Comparison of ENCODE assay signal across 8 mouse cellular contexts in the genomic region with DNA sequence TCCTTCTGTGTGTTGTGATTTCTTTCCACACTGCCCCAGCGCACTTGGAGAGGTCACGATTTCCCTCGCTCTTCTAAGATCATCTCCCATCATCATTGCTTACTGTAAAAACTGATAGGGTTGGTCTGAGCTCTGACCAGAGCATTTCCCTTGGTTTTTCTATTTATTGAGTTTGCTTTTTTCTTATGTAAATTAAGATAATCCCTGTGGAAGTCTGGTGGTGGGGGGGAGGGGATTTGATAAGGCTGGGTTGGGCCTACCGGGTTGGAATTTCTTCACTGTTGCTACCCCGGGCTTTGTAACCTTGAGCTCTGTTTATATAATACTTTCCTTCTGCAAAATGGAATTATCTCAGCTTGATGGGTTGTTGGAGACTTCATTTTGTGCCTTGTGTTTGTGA. TPM values are rescaled to one million over a fixed set of nuclear protein-coding genes. Genes with fewer than 3 reads are reported as not detected.
A peak's percentile ranks its signal among the peaks of the same experiment; 100 is the strongest.
DNase-seq lines count a peak whose midpoint lies in the region; ATAC-seq and TF ChIP-seq lines count a peak whose summit lies in the region.

No protein-coding gene starts in this region.

- H3K9ac ChIP-seq in heart, postnatal 0 days (replicated peaks; ENCODE audit: low read depth, low read length): no peak overlapping the region
- no peak overlapping the region for H3K9ac ChIP-seq in hindbrain, embryonic 15.5 days
- H3K9ac ChIP-seq in midbrain, embryonic 14.5 days (replicated peaks; ENCODE audit: low read length): peak overlapping the region; percentile 31; the same call in 1 of the 2 replicates

- DNase-seq in heart, postnatal 0 days (ENCODE audit: low spot score): no peak
- no peak for DNase-seq in heart, postnatal 14 days
- DNase-seq in midbrain, embryonic 14.5 days: peak; percentile 54
- no peak for DNase-seq in retina, embryonic 14.5 days (ENCODE audit: low spot score)
- DNase-seq in spleen, adult 18-20 months: no peak
- DNase-seq in gastrocnemius, postnatal 25 days: no peak

- H3K4me2 ChIP-seq in heart, postnatal 0 days (ENCODE audit: low read depth, low read length): peak overlapping the region; percentile 94; the same call in 1 of the 2 replicates
- peak overlapping the region; percentile 80 for H3K4me2 ChIP-seq in hindbrain, embryonic 15.5 days
- H3K4me2 ChIP-seq in midbrain, embryonic 14.5 days (ENCODE audit: low read length): peak overlapping the region; percentile 82

- ATAC-seq in heart, postnatal 0 days (ENCODE audit: insufficient read depth, low read depth): no peak
- ATAC-seq in hindbrain, embryonic 15.5 days (ENCODE audit: low FRiP score, low read depth): no peak
- ATAC-seq in midbrain, embryonic 14.5 days (ENCODE audit: low FRiP score, low TSS enrichment): no peak

- TF ChIP-seq CTCF in heart, postnatal 0 days (IDR thresholded peaks at IDR 0.05; ENCODE audit: low read depth): no peak

- 0 out of 2 replicates have a peak, but pooled peaks cover 4% of the 10 kb centered on the region for H3K36me3 ChIP-seq in heart, postnatal 0 days (replicated peaks; ENCODE audit: control insufficient read depth, insufficient read depth, low read length)
- H3K36me3 ChIP-seq in hindbrain, embryonic 15.5 days: no peaks in the 10 kb centered on the region
- H3K36me3 ChIP-seq in midbrain, embryonic 14.5 days (ENCODE audit: control insufficient read depth, insufficient read depth, low read length): peaks cover 10% of the 10 kb centered on the region; the same call in 1 of the 2 replicates

- H3K27ac ChIP-seq in heart, postnatal 0 days (ENCODE audit: low read depth): peak overlapping the region; percentile 100
- 0 out of 2 replicates have a peak overlapping the region, but pooled peaks have one; percentile 74 for H3K27ac ChIP-seq in brown adipose tissue, adult 24 weeks (replicated peaks; ENCODE audit: low read depth, low read length)
- H3K27ac ChIP-seq in hindbrain, embryonic 15.5 days (replicated peaks): peak overlapping the region; percentile 100; the same call in 1 of the 2 replicates
- H3K27ac ChIP-seq in midbrain, embryonic 14.5 days (replicated peaks; ENCODE audit: low read depth, low read length): peak overlapping the region; percentile 98

- H3K9me3 ChIP-seq in heart, postnatal 0 days (replicated peaks; ENCODE audit: control insufficient read depth, low read length): no peaks in the 10 kb centered on the region
- H3K9me3 ChIP-seq in hindbrain, embryonic 15.5 days: no peaks in the 10 kb centered on the region
- H3K9me3 ChIP-seq in midbrain, embryonic 14.5 days (ENCODE audit: control insufficient read depth, low read length): no peaks in the 10 kb centered on the region

- intact Hi-C loops in heart, postnatal 14 days (cut with DNase I): loop anchor here (2.0 kb wide), 1 partner anchor 61 kb away; no protein-coding TSS in a partner anchor

- H3K27me3 ChIP-seq in heart, postnatal 0 days (ENCODE audit: control insufficient read depth, insufficient read depth, low read length): 0 out of 2 replicates have a peak, but pooled peaks cover 3% of the 10 kb centered on the region
- no peaks in the 10 kb centered on the region for H3K27me3 ChIP-seq in hindbrain, embryonic 15.5 days
- H3K27me3 ChIP-seq in midbrain, embryonic 14.5 days (ENCODE audit: control insufficient read depth, insufficient read depth, low read length): no peaks in the 10 kb centered on the region

- no peak for TF ChIP-seq EP300 in heart, postnatal 0 days (IDR thresholded peaks at IDR 0.05; ENCODE audit: low read depth)

- 34% methylated on average over 5 of the region's 5 CpGs for WGBS in heart, postnatal 0 days
- 25% methylated on average over 5 of the region's 5 CpGs for WGBS in hindbrain, embryonic 15.5 days
- WGBS in midbrain, embryonic 14.5 days: 7% methylated on average over 5 of the region's 5 CpGs

- peaks cover 36% of the 10 kb centered on the region for H3K4me1 ChIP-seq in heart, postnatal 0 days (ENCODE audit: control insufficient read depth, insufficient read depth)
- peaks cover 28% of the 10 kb centered on the region for H3K4me1 ChIP-seq in brown adipose tissue, adult 24 weeks (ENCODE audit: control insufficient read depth, insufficient read depth, insufficient read length, low read length)
- H3K4me1 ChIP-seq in hindbrain, embryonic 15.5 days (replicated peaks): peaks cover 64% of the 10 kb centered on the region
- H3K4me1 ChIP-seq in midbrain, embryonic 14.5 days (ENCODE audit: control insufficient read depth, insufficient read depth, low read length): peaks cover 53% of the 10 kb centered on the region

- no peak overlapping the region for H3K4me3 ChIP-seq in heart, postnatal 0 days (ENCODE audit: low read depth, low read length)
- no peak overlapping the region for H3K4me3 ChIP-seq in brown adipose tissue, adult 24 weeks (ENCODE audit: insufficient read depth, low read depth, low read length)
- H3K4me3 ChIP-seq in hindbrain, embryonic 15.5 days: peak overlapping the region; percentile 66; the same call in 1 of the 2 replicates
- H3K4me3 ChIP-seq in midbrain, embryonic 14.5 days (replicated peaks; ENCODE audit: low read depth, low read length): no peak overlapping the region

RNA-seq across cellular contexts. Expression of gene Irf2bpl, which starts 1.1 kb away (rescaled TPM):
- total RNA-seq in heart, postnatal 0 days (2014; rRNA removed; ENCODE audit: low replicate concordance): 74.0 and 88.5 TPM in 2 replicates
- polyA plus RNA-seq in heart, postnatal 0 days (2015; fragmentation: Nextera tagmentation; extraction: Ambion mirVana): 26.4 and 30.0 TPM in 2 replicates
- total RNA-seq in heart, postnatal 14 days (2021): 10 to 100 TPM; 44.7 to 51.8 TPM
- 7.1 and 23.0 TPM in 2 replicates for polyA plus RNA-seq in brown adipose tissue, adult 24 weeks (2012; ENCODE audit: insufficient read depth, insufficient read length, missing spikeins)
- polyA plus RNA-seq in hindbrain, embryonic 15.5 days (2015; fragmentation: Nextera tagmentation; extraction: Ambion mirVana): 72.9 and 87.3 TPM in 2 replicates
- 71.6 and 80.2 TPM in 2 replicates for polyA plus RNA-seq in midbrain, embryonic 14.5 days (2014; fragmentation: Nextera tagmentation; extraction: Ambion mirVana)
- 10 to 100 TPM; 22.0 to 24.0 TPM for total RNA-seq in gastrocnemius, postnatal 25 days (2021)
